Mouse (Mus musculus): Measurements from ENCODE around the gene Gtf2e1.

DNA sequence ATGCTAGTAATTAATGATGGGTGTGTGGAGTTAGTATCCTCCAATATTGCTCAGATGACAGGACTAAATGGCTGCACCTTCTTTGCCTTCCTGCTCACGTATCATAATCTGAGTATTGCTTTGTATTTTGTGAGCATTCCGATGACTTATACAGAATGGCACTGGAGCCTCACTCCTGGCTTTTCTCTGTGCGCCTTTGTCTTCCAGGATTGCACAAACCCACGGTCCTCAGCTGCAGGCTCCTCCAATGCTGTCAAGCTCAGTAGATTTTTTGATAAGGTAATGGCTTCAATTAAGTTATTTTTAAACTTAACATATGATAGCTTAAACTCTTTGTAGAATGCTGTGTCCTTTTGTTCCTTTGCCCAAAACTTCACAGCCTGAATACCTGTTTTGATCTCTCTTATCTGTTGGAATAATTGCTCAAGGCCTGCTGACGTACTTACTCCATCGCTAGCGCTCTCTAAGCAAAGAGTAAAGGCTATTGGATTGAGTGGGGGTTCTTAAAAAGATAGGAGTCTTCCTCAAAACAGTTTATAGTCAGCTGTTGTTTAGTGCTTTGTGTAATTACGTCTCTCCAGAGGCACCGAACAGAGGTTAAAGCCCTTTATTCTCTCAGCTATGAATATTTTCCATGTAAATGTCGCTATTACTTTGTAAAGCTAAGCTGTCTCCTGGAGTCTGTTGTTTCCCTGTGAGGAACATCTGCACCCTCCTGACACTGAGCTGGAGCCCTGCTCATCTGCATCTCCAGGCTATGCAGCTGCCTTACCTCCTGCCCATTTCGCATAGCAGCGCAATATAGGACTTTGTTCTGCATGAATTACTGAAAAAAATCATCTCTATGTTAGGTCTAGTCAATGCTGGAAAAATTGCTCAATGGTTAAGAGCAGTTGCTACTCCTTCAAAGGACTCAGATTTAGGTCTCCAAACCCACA lies 27.8 kb upstream of the Gtf2e1 start:
- TF ChIP-seq CTCF (IDR thresholded peaks at IDR 0.05; ENCODE audit: control insufficient read depth, insufficient read depth, low read length): no peak
- no peak for TF ChIP-seq POLR2A (IDR thresholded peaks at IDR 0.05; ENCODE audit: borderline replicate concordance, control insufficient read depth, low read depth, low read length)

All from bone marrow, adult 2 months (tissue).